ENCODE assay signal across 30 mouse cellular contexts in the genomic region with DNA sequence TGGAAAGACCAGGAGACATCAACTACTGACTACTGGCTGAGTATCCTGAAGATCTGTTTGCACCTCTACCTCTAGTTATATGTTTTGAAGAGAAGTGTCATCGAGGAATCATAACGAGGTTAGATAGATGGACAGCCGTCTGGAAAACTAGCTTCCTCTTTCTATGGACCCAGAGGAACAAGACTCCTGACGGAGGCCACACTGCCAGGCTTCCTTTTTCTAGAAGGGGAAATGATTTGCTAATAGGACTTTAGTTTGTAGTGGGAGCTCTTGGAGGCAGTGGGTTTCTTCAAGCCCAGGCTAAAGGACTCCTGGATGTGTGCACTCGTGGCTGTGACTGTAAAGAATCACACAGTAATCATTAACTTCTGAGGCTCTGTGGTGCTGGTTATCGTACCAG. TPM values are rescaled to one million over a fixed set of nuclear protein-coding genes. Genes with fewer than 3 reads are reported as not detected.
DNase-seq lines count a peak whose midpoint lies in the region; ATAC-seq and TF ChIP-seq lines count a peak whose summit lies in the region.
"Had no signal": no experiment of that assay in that cellular context is flagged by ENCODE, and none has a peak within 500 bp of the region (broad histone marks: within the 10 kb centered on the region; RNA-seq: fewer than 3 reads in every experiment).

No protein-coding gene starts in this region.

- intact Hi-C loops in heart, adult 2 months (cut with DNase I) = no loop called here

- 0 out of 2 replicates have a peak, but pooled peaks have one; percentile 27 for ATAC-seq in liver, embryonic 16.5 days (ENCODE audit: low read depth)
- no peak for ATAC-seq in liver, embryonic 12.5 days
- ATAC-seq in megakaryocyte, adult 5-6 weeks (ENCODE audit: poor library complexity, severe bottlenecking) = peak; percentile 81
- no peak for ATAC-seq in hindbrain, embryonic 14.5 days (ENCODE audit: low FRiP score)
- no peak for ATAC-seq in intestine, embryonic 15.5 days
- ATAC-seq: activated CD4-positive, CD25-positive, alpha-beta regulatory T cell, adult 4 months; CD4-positive, CD25-positive, alpha-beta regulatory T cell, adult 4 months; forebrain, embryonic 16.5 days; midbrain, embryonic 15.5 days had no signal

- DNase-seq in 416B (ENCODE audit: low read depth) = peak; percentile 6
- no peak for DNase-seq in hindbrain, embryonic 14.5 days (ENCODE audit: low spot score)
- DNase-seq in heart, adult 2 months = no peak
- DNase-seq: adrenal gland, adult 8-10 months; cerebellum, adult 11-12 months; cerebellum, adult 9-11 months; gastrocnemius, adult 2 months; gastrocnemius, postnatal 36 days; kidney, adult 11 months; kidney, postnatal 36 days; layer of hippocampus, postnatal 36 days; left cerebral cortex, postnatal 4 days; lung, adult 18-20 months; thymus, postnatal 4 days had no signal

- H3K9me3 ChIP-seq in liver, embryonic 16.5 days (replicated peaks; ENCODE audit: control insufficient read depth, low read length) = no peaks in the 10 kb centered on the region
- H3K9me3 ChIP-seq in liver, embryonic 12.5 days (replicated peaks) = no peaks in the 10 kb centered on the region
- no peaks in the 10 kb centered on the region for H3K9me3 ChIP-seq in hindbrain, embryonic 14.5 days (ENCODE audit: control insufficient read depth, low read length)
- H3K9me3 ChIP-seq in intestine, embryonic 15.5 days = no peaks in the 10 kb centered on the region
- H3K9me3 ChIP-seq: embryonic facial prominence, embryonic 13.5 days; forebrain, embryonic 10.5 days; hindbrain, embryonic 13.5 days; kidney, embryonic 15.5 days; midbrain, embryonic 15.5 days; neural tube, embryonic 12.5 days had no signal

- peaks cover 20% of the 10 kb centered on the region for H3K4me1 ChIP-seq in liver, embryonic 16.5 days (ENCODE audit: control insufficient read depth, low read depth, low read length)
- H3K4me1 ChIP-seq in liver, embryonic 12.5 days = peaks cover 20% of the 10 kb centered on the region; the same call in 1 of the 2 replicates
- peaks cover 35% of the 10 kb centered on the region for H3K4me1 ChIP-seq in bone marrow macrophage, adult 2 months (ENCODE audit: control insufficient read depth, insufficient read depth, low read length)
- peaks cover 12% of the 10 kb centered on the region for H3K4me1 ChIP-seq in hindbrain, embryonic 14.5 days (replicated peaks; ENCODE audit: control insufficient read depth, insufficient read depth, low read length)
- H3K4me1 ChIP-seq in intestine, embryonic 15.5 days (replicated peaks) = peaks cover 7% of the 10 kb centered on the region; the same call in 1 of the 2 replicates
- peaks cover 2% of the 10 kb centered on the region; the same call in 1 of the 2 replicates for H3K4me1 ChIP-seq in heart, adult 2 months (ENCODE audit: control insufficient read depth, insufficient read depth, low read length)

- no peak for TF ChIP-seq CTCF in bone marrow macrophage, adult 2 months (IDR thresholded peaks at IDR 0.05; ENCODE audit: low read depth, low read length)
- TF ChIP-seq CTCF in heart, adult 2 months (IDR thresholded peaks at IDR 0.05) = no peak

- no peak for TF ChIP-seq POLR2A in bone marrow macrophage, adult 2 months (IDR thresholded peaks at IDR 0.05; ENCODE audit: borderline replicate concordance, low read depth, low read length)
- TF ChIP-seq POLR2A in heart, adult 2 months (IDR thresholded peaks at IDR 0.05; ENCODE audit: insufficient read depth, low read depth, low read length) = no peak

- no peak overlapping the region for H3K4me3 ChIP-seq in liver, embryonic 16.5 days (ENCODE audit: low read depth, low read length)
- no peak overlapping the region for H3K4me3 ChIP-seq in liver, embryonic 12.5 days
- no peak overlapping the region for H3K4me3 ChIP-seq in bone marrow macrophage, adult 2 months (ENCODE audit: insufficient read depth, low read length)
- no peak overlapping the region for H3K4me3 ChIP-seq in hindbrain, embryonic 14.5 days (replicated peaks; ENCODE audit: low read length)
- no peak overlapping the region for H3K4me3 ChIP-seq in intestine, embryonic 15.5 days (replicated peaks)
- no peak overlapping the region for H3K4me3 ChIP-seq in heart, adult 2 months
- H3K4me3 ChIP-seq: embryonic facial prominence, embryonic 13.5 days; forebrain, embryonic 10.5 days; gastrocnemius, adult 2 months; hindbrain, embryonic 13.5 days; kidney, embryonic 15.5 days; layer of hippocampus, adult 2 months; midbrain, embryonic 15.5 days; myocyte; neural tube, embryonic 12.5 days had no signal

- H3K36me3 ChIP-seq in liver, embryonic 16.5 days (ENCODE audit: control insufficient read depth, insufficient read depth) = no peaks in the 10 kb centered on the region
- no peaks in the 10 kb centered on the region for H3K36me3 ChIP-seq in liver, embryonic 12.5 days
- H3K36me3 ChIP-seq in hindbrain, embryonic 14.5 days (replicated peaks; ENCODE audit: control insufficient read depth, insufficient read depth) = no peaks in the 10 kb centered on the region
- no peaks in the 10 kb centered on the region for H3K36me3 ChIP-seq in intestine, embryonic 15.5 days
- H3K36me3 ChIP-seq in heart, adult 2 months (ENCODE audit: control insufficient read depth, insufficient read depth, low read length) = no peaks in the 10 kb centered on the region
- H3K36me3 ChIP-seq: embryonic facial prominence, embryonic 13.5 days; forebrain, embryonic 10.5 days; hindbrain, embryonic 13.5 days; kidney, embryonic 15.5 days; midbrain, embryonic 15.5 days; neural tube, embryonic 12.5 days had no signal

- no peak overlapping the region for H3K9ac ChIP-seq in liver, embryonic 16.5 days (ENCODE audit: low read depth, low read length)
- no peak overlapping the region for H3K9ac ChIP-seq in liver, embryonic 12.5 days
- no peak overlapping the region for H3K9ac ChIP-seq in hindbrain, embryonic 14.5 days
- no peak overlapping the region for H3K9ac ChIP-seq in intestine, embryonic 15.5 days
- no peak overlapping the region for H3K9ac ChIP-seq in heart, adult 2 months (ENCODE audit: low read depth, low read length)
- H3K9ac ChIP-seq: embryonic facial prominence, embryonic 13.5 days; hindbrain, embryonic 13.5 days; kidney, embryonic 15.5 days; midbrain, embryonic 15.5 days; neural tube, embryonic 12.5 days had no signal

- no peak for TF ChIP-seq EP300 in heart, adult 2 months (IDR thresholded peaks at IDR 0.05; ENCODE audit: insufficient read depth, low read depth, low read length)

- no peaks in the 10 kb centered on the region for H3K79me2 ChIP-seq in heart, adult 2 months (replicated peaks; ENCODE audit: control insufficient read depth, insufficient read depth, low read length)

- peak overlapping the region; percentile 45 for H3K27ac ChIP-seq in liver, embryonic 16.5 days (ENCODE audit: low read length)
- H3K27ac ChIP-seq in liver, embryonic 12.5 days = no peak overlapping the region
- H3K27ac ChIP-seq in bone marrow macrophage, adult 2 months (ENCODE audit: insufficient read depth, low read depth, low read length) = peak overlapping the region; percentile 56
- no peak overlapping the region for H3K27ac ChIP-seq in hindbrain, embryonic 14.5 days
- no peak overlapping the region for H3K27ac ChIP-seq in intestine, embryonic 15.5 days
- no peak overlapping the region for H3K27ac ChIP-seq in heart, adult 2 months
- H3K27ac ChIP-seq: embryonic facial prominence, embryonic 13.5 days; forebrain, embryonic 10.5 days; gastrocnemius, adult 2 months; hindbrain, embryonic 13.5 days; kidney, embryonic 15.5 days; layer of hippocampus, adult 2 months; midbrain, embryonic 15.5 days; neural tube, embryonic 12.5 days had no signal

- WGBS in liver, embryonic 16.5 days (ENCODE audit: insufficient replicate concordance) = 27% methylated on average over 6 of the region's 6 CpGs
- WGBS in liver, embryonic 12.5 days (ENCODE audit: insufficient replicate concordance) = 29% methylated on average over 6 of the region's 6 CpGs
- WGBS in hindbrain, embryonic 14.5 days = 82% methylated on average over 6 of the region's 6 CpGs
- 75% methylated on average over 6 of the region's 6 CpGs for WGBS in intestine, embryonic 15.5 days
- WGBS in heart, adult 2 months = 71% methylated on average over 6 of the region's 6 CpGs

- H3K27me3 ChIP-seq in liver, embryonic 16.5 days (ENCODE audit: control insufficient read depth, insufficient read depth, low read depth, low read length) = peaks cover 7% of the 10 kb centered on the region
- H3K27me3 ChIP-seq in liver, embryonic 12.5 days (replicated peaks) = peaks cover 19% of the 10 kb centered on the region
- H3K27me3 ChIP-seq in hindbrain, embryonic 14.5 days (ENCODE audit: control insufficient read depth, insufficient read depth, low read length) = peaks cover 31% of the 10 kb centered on the region
- H3K27me3 ChIP-seq in intestine, embryonic 15.5 days (replicated peaks) = 0 out of 2 replicates have a peak, but pooled peaks cover 6% of the 10 kb centered on the region
- H3K27me3 ChIP-seq in heart, adult 2 months (ENCODE audit: control insufficient read depth, insufficient read depth, low read length) = no peaks in the 10 kb centered on the region

- no peak overlapping the region for H3K4me2 ChIP-seq in liver, embryonic 16.5 days (ENCODE audit: low read depth, low read length)
- H3K4me2 ChIP-seq in liver, embryonic 12.5 days = no peak overlapping the region
- no peak overlapping the region for H3K4me2 ChIP-seq in hindbrain, embryonic 14.5 days (replicated peaks)
- H3K4me2 ChIP-seq in intestine, embryonic 15.5 days (replicated peaks) = no peak overlapping the region
- H3K4me2 ChIP-seq: embryonic facial prominence, embryonic 13.5 days; hindbrain, embryonic 13.5 days; kidney, embryonic 15.5 days; midbrain, embryonic 15.5 days; neural tube, embryonic 12.5 days had no signal

RNA-seq across cellular contexts. Expression of gene Il1rl2, which starts 2.6 kb away (rescaled TPM):
- 1.2 and 1.5 TPM in 2 replicates for polyA plus RNA-seq in liver, embryonic 16.5 days (2015; fragmentation: Nextera tagmentation; extraction: Ambion mirVana)
- polyA plus RNA-seq in liver, embryonic 12.5 days (2016; fragmentation: Nextera tagmentation; extraction: Ambion mirVana) = 1.8 and 2.2 TPM in 2 replicates
- 0.46 and 0.75 TPM in 2 replicates for polyA plus RNA-seq in bone marrow macrophage, adult 2 months (2012; ENCODE audit: insufficient read depth, insufficient read length, missing spikeins)
- total RNA-seq in megakaryocyte, adult 5-6 weeks (2015) = 4.0 and 6.2 TPM in 2 replicates
- 4.2 and 5.3 TPM in 2 replicates for total RNA-seq in megakaryocyte, adult 5-6 weeks (2017)
- polyA plus RNA-seq in hindbrain, embryonic 14.5 days (2014; fragmentation: Nextera tagmentation; extraction: Ambion mirVana) = 1.0 and 1.3 TPM in 2 replicates
- polyA plus RNA-seq in intestine, embryonic 15.5 days (2015; fragmentation: Nextera tagmentation; extraction: Ambion mirVana) = 4.9 and 5.3 TPM in 2 replicates
- total RNA-seq in heart, adult 2 months (2021) = 1 to 10 TPM in 1 of 2 experiments, under 1 TPM in 1; 0.84 to 1.1 TPM
- 1.5 and 2.3 TPM in 2 replicates for polyA plus RNA-seq in heart, adult 2 months (2012; rRNA removed)
- polyA plus RNA-seq: myocyte had no signal

Comparison
In these comparisons a context has a peak if more than half of its experiments do, and no peak if none do; other contexts are left out.
1. ATAC-seq: peak in liver, embryonic 16.5 days (single experiment) and megakaryocyte, adult 5-6 weeks (single experiment); none in liver, embryonic 12.5 days (single experiment), hindbrain, embryonic 14.5 days (single experiment) and intestine, embryonic 15.5 days (single experiment).
2. H3K27ac ChIP-seq: peak in liver, embryonic 16.5 days (single experiment) and bone marrow macrophage, adult 2 months (single experiment); none in liver, embryonic 12.5 days (single experiment), hindbrain, embryonic 14.5 days (single experiment), intestine, embryonic 15.5 days (single experiment) and heart, adult 2 months (single experiment).